Mouse (Mus musculus) stomach, embryonic 16.5 days (tissue): ENCODE measurements around the gene Ankrd33. TPM values are rescaled to one million over a fixed set of nuclear protein-coding genes. Genes with fewer than 3 reads are reported as not detected.
A peak's percentile ranks its signal among the peaks of the same experiment; 100 is the strongest.

Experiments used
- ATAC-seq: fragments of 200-750 bp; cut with Nextera tagmentation; 2 replicates; pipeline ENCODE4 v1.8.0; 2017; ENCODE audit warnings: moderate number of reproducible peaks, moderate TSS enrichment; ENCODE audit not compliant: insufficient read depth, low FRiP score
- H3K27ac ChIP-seq: fragments of 300-500 bp; sonication (generic); 2 replicates; pipeline ENCODE4 v1.5.1; 2014; ENCODE audit warnings: low read length
- H3K27me3 ChIP-seq: fragments of 300-500 bp; sonication (generic); 2 replicates; pipeline ENCODE4 v1.6.1; 2014; ENCODE audit warnings: low read length, control low read depth, mixed read lengths; ENCODE audit not compliant: control insufficient read depth, insufficient read depth
- H3K36me3 ChIP-seq: fragments of 300-500 bp; sonication (generic); 2 replicates; pipeline ENCODE4 v1.6.1; 2014; ENCODE audit warnings: low read length; ENCODE audit not compliant: control insufficient read depth, insufficient read depth
- H3K4me1 ChIP-seq: fragments of 300-500 bp; sonication (generic); 2 replicates; pipeline ENCODE4 v1.6.1; 2014; ENCODE audit warnings: low read length, control low read depth, mixed read lengths; ENCODE audit not compliant: control insufficient read depth, insufficient read depth
- H3K4me2 ChIP-seq: fragments of 300-500 bp; sonication (generic); 2 replicates; pipeline ENCODE4 v1.6.1; 2014; ENCODE audit warnings: low read depth, low read length, mixed read lengths
- H3K4me3 ChIP-seq: fragments of 300-500 bp; sonication (generic); replicated peaks from 2 replicates; pipeline ENCODE4 v1.5.1; 2014; ENCODE audit warnings: mild to moderate bottlenecking, low read length
- H3K9ac ChIP-seq: fragments of 300-500 bp; sonication (generic); 2 replicates; pipeline ENCODE4 v1.6.1; 2014; ENCODE audit warnings: low read length
- H3K9me3 ChIP-seq: fragments of 300-500 bp; sonication (generic); replicated peaks from 2 replicates; pipeline ENCODE4 v1.6.1; 2016; ENCODE audit warnings: low read length, control low read depth; ENCODE audit not compliant: control insufficient read depth
- WGBS: fragments of 180-500 bp; shearing (Covaris S2); extraction: QIAGEN DNeasy Blood & Tissue Kit; methylation state at CpG from one replicate; pipeline ENCODE4 v1.1.7; 2014; 5-methylcytosine and 5-hydroxymethylcytosine counted together
- polyA plus RNA-seq: library from polyadenylated mRNA; unstranded; fragments of >200 nt; fragmentation: Nextera tagmentation; extraction: Ambion mirVana; gene quantifications from 2 replicates; pipeline ENCODE4 v1.2.1, GENCODE M21; 2015

Gene Ankrd33
- polyA plus RNA-seq, 1 experiment from 2014 or later = not detected

DNA sequence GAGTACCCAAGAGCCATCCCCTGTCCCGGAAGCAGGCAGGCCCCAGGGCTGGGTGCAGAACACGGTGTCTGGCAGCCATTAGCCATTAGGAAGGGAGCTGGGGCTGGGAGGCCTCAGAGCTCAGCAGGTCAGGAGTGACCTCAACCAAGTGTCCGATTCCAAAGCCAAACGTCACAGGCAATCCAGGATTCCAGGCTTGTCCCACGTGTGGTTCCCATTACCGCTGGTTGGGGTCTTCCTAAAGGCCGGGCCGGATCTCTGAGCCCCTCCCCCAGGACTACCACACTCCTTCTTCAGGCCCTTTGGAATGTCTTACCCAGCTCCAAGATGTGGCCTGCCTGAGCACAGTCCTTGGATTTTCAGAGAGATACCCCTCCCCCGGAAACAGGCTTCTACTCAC, 20.6 kb upstream of the Ankrd33 start:
- Histone ChIP-seq H3K36me3 (no peaks in the 10 kb centered on the region), H3K9ac (no peak overlapping the region), H3K4me3 (no peak overlapping the region), H3K27me3 (no peaks in the 10 kb centered on the region), H3K4me2 (no peak overlapping the region), H3K27ac (no peak overlapping the region), H3K4me1 (peaks cover 13% of the 10 kb centered on the region; the same call in 1 of the 2 replicates), H3K9me3 (no peaks in the 10 kb centered on the region)
- no peak for ATAC-seq
- 67% methylated on average over 9 of the region's 9 CpGs for WGBS

DNA sequence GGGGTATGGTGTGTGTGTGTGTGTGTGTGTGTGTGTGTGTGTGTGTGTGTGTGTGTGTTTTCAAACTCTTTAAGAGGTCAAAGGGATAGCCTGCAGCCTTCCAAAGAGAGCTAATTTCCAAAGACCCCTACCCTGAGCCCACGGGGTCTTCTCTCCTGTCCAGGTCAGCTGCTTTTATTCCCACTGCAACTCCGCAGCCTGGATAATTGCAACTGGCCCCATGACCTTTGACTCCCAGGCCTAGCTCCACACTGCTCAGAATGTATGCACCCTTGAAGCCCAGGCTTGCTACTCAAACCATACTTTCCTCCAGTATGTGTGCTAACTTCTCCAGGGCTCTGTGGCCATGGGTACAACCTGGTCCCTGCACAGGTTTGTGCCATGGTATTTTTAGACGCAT, 20.2 kb upstream of the Ankrd33 start:
- no peaks in the 10 kb centered on the region for H3K27me3 ChIP-seq
- H3K4me2 ChIP-seq = no peak overlapping the region
- no peak overlapping the region for H3K9ac ChIP-seq
- peaks cover 13% of the 10 kb centered on the region; the same call in 1 of the 2 replicates for H3K4me1 ChIP-seq
- no peak overlapping the region for H3K27ac ChIP-seq
- 74% methylated on average over 3 of the region's 3 CpGs for WGBS
- H3K9me3 ChIP-seq = no peaks in the 10 kb centered on the region
- no peak for ATAC-seq
- no peak overlapping the region for H3K4me3 ChIP-seq
- H3K36me3 ChIP-seq = no peaks in the 10 kb centered on the region

DNA sequence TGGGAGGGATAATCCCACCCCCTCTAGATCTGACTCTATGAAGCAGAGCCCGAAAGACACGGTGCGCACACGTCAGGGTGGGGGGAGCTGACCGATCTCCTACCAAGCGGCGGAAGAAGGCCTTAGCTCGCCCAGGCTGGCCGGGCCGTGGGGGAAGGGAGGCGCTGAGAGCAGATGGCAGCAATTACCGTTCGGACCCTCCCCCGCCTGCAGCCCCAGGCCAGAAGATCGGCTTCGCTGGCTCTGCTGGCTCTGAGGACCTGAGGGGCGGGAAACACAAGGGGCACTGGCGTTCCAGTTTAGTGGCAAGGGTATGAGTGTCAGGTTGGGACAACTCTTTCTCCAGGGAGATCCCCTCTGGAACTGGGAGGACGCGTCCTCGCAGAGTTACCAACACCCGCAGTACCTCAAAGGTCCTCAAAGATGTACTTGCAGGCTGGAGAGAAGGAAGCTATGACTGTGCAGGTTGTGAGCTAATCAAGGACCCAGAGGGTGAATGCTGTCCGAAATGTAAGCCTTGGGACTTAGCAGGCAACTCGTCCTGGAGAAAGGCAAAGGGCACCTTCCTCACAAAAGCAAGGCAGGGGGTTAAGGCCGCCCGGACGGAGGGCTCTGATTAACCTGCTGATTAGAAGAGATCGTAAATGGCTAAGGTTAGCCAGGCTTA, 17.4 kb upstream of the Ankrd33 start:
- peak overlapping the region; percentile 49 for H3K9ac ChIP-seq
- 0 out of 2 replicates have a peak, but pooled peaks cover 7% of the 10 kb centered on the region for H3K4me1 ChIP-seq
- no peaks in the 10 kb centered on the region for H3K9me3 ChIP-seq
- no peaks in the 10 kb centered on the region for H3K27me3 ChIP-seq
- no peak overlapping the region for H3K4me3 ChIP-seq
- no peak overlapping the region for H3K27ac ChIP-seq
- 0 out of 2 replicates have a peak, but pooled peaks have one; percentile 42 for ATAC-seq
- WGBS = 15% methylated on average over 28 of the region's 28 CpGs
- no peaks in the 10 kb centered on the region for H3K36me3 ChIP-seq
- peak overlapping the region; percentile 40 for H3K4me2 ChIP-seq

DNA sequence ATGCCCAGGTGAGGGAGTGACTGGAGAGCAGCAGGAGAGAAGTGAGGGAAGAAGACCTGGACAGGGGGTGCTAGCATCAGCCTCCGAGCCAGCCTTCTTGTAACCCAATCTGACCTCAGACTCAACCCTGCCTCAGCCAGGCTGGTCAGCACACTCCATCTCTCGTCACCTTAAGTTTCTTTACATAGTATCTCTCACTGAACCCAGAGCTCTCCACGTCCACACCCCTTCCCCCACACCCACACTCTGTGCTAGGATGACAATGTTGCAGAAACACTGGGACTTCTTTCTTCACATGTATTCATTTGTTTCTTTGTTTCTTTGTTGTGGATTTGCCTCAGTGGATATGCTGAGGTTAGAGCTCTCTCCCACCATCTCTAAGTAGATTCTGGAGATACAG, 14.6 kb upstream of the Ankrd33 start:
- WGBS = 79% methylated on average over 3 of the region's 3 CpGs
- Histone ChIP-seq H3K9me3 (no peaks in the 10 kb centered on the region), H3K27ac (no peak overlapping the region), H3K4me1 (0 out of 2 replicates have a peak, but pooled peaks cover 7% of the 10 kb centered on the region), H3K4me3 (no peak overlapping the region), H3K27me3 (no peaks in the 10 kb centered on the region), H3K4me2 (no peak overlapping the region), H3K9ac (no peak overlapping the region), H3K36me3 (no peaks in the 10 kb centered on the region)
- no peak for ATAC-seq

DNA sequence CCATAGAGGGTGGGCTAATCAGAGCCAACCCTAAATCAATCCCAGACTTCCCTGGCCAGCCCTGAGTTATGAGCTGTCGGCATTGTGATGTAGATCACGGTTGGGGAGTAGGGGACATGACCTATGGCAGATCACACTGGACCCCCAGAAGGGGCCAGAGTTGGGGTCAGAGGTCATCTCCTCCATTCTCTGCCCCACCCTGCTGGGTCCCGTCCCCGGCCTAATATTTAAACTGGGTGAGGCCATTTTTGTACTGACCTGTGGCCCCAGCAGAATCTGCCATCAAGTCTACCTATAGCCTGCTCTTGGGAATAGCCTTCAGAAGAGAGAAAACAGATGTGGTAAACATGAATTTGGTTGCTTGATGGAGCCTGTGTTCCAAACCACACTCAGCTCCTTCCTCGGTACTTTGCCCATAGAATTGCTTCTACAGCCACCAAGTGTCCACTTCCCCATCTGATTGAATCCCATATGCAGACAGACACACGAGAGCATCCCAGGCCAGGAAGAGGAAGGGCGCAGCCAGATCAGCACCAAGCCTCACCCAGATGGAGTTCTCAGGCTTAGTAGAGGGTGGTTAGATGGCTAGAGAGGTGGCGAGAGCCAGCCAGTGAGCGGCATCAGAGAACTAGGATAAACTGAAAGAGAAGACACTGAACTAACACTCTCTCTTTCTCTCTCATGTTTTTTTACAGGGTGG, 11.8 kb upstream of the Ankrd33 start:
- Histone ChIP-seq H3K36me3 (no peaks in the 10 kb centered on the region), H3K27me3 (no peaks in the 10 kb centered on the region), H3K4me3 (no peak overlapping the region), H3K9me3 (no peaks in the 10 kb centered on the region), H3K4me1 (no peaks in the 10 kb centered on the region), H3K9ac (no peak overlapping the region), H3K27ac (no peak overlapping the region), H3K4me2 (no peak overlapping the region)
- ATAC-seq = no peak
- WGBS = 77% methylated on average over 9 of the region's 9 CpGs

- ATAC-seq = peak; percentile 63; the same call in 1 of the 2 replicates
- H3K4me3 ChIP-seq = no peak overlapping the region; the same call in 1 of the 2 replicates
- H3K4me1 ChIP-seq = no peaks in the 10 kb centered on the region
- no peaks in the 10 kb centered on the region for H3K9me3 ChIP-seq
- 18% methylated on average over 12 of the region's 12 CpGs for WGBS
- no peak overlapping the region for H3K9ac ChIP-seq
- H3K27me3 ChIP-seq = no peaks in the 10 kb centered on the region
- peak overlapping the region; percentile 32 for H3K4me2 ChIP-seq
- no peaks in the 10 kb centered on the region for H3K36me3 ChIP-seq
- H3K27ac ChIP-seq = no peak overlapping the region
Measured at GRCm38 (mm10) chr15:101105496-101105994, 10.0 kb upstream of the Ankrd33 start.

DNA sequence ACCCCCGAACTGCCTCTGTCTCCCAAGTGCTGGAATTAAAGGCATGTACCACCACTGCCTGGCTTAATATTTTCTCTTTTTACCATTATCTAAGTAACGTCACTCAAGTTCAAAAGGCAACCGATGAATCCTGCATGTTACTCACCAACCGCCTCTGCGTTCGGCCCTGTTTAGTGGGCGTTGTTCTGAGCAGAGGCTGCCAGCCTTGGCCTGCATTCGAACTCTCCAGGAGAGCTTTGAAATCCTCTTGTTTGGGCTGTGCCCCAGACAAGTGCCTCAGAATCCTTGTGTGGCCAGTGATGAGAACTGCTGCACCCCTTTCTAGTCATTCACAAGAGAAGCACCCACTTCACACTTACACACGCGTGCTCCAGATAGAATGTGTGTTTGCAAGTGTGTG, 9.5 kb upstream of the Ankrd33 start:
- 83% methylated on average over 10 of the region's 10 CpGs for WGBS
- H3K27me3 ChIP-seq = no peaks in the 10 kb centered on the region

DNA sequence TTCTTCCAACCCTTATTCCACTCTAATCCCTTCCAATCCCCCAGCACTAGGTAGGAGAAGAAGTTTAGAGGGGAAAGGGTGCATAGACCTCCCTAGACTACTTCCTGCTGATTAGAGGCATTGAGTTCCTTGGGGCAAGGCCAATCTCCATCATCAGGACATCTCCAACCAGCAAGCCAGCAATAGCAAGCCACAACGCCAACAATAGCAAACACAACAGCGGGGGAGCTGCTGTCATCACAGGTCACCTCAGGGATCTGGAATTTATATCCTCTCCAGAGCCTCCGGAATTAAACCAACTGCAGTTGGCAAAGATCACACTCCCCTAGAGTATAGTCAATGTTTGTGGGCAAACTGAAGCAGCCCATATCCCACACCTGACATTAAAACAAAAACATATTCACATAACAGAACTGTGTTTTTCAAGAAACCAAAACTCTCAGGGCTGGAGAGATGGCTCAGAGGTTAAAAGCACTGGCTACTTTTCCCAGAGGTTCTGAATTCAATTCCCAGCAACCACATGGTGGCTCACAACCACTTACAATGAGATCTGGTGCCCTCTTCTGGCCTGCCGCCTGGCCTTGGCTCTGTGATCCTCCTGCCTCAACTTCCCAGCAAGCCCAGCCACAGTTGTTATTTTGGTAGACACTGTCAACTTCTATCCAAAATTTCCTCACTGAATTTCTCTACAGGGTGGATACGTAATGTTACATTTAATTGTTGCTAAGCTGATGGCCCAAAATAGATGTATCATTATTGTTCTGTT, 7.5 kb upstream of the Ankrd33 start:
- no peak overlapping the region for H3K27ac ChIP-seq
- H3K9ac ChIP-seq = no peak overlapping the region
- H3K4me1 ChIP-seq = peaks cover 3% of the 10 kb centered on the region; the same call in 1 of the 2 replicates
- no peak overlapping the region for H3K4me2 ChIP-seq
- no peak overlapping the region for H3K4me3 ChIP-seq
- no peak for ATAC-seq
- WGBS = 82% methylated on average over 5 of the region's 5 CpGs
- no peaks in the 10 kb centered on the region for H3K9me3 ChIP-seq
- no peaks in the 10 kb centered on the region for H3K27me3 ChIP-seq
- H3K36me3 ChIP-seq = no peaks in the 10 kb centered on the region

More for the DNA sequence above, 9.5 kb upstream of the Ankrd33 start:
- no peak overlapping the region for H3K4me3 ChIP-seq
- peak overlapping the region; percentile 32; the same call in 1 of the 2 replicates for H3K4me2 ChIP-seq
- H3K9ac ChIP-seq = no peak overlapping the region
- H3K36me3 ChIP-seq = no peaks in the 10 kb centered on the region
- no peaks in the 10 kb centered on the region for H3K9me3 ChIP-seq
- no peak overlapping the region for H3K27ac ChIP-seq
- H3K4me1 ChIP-seq = no peaks in the 10 kb centered on the region
- no peak for ATAC-seq
